Mouse (Mus musculus): ENCODE results near the gene Mansc4.

- TF ChIP-seq CTCF (IDR thresholded peaks at IDR 0.05; ENCODE audit: borderline replicate concordance, insufficient read depth, low read depth, low read length): no peak
- TF ChIP-seq POLR2A (IDR thresholded peaks at IDR 0.05; ENCODE audit: borderline replicate concordance, insufficient read depth, low read length): no peak
Observed at GRCm38 (mm10) chr6:147052440-147052839, 34.4 kb downstream of the Mansc4 start.
